Mouse (Mus musculus) cerebellum, adult 8-10 months (tissue): ENCODE data around the gene Crip2.

ENCODE experiments used
- DNase-seq: peaks from one replicate; pipeline ENCODE4 v3.0.0; 2022

The Crip2 gene

GRCm38 (mm10) chr12:113139908-113140615 lies at the start of gene Crip2:
Gene Crip2 (plus strand): TSS chr12:113140236.
- no peak for DNase-seq

GRCm38 (mm10) chr12:113097040-113097439 lies 43.0 kb upstream of the Crip2 start:
- DNase-seq, result no peak

GRCm38 (mm10) chr12:113097749-113098281 lies 42.2 kb upstream of the Crip2 start, which contains the start of gene Mta1:
Gene Mta1 (plus strand): TSS chr12:113098278.
- peak; percentile 56 for DNase-seq

GRCm38 (mm10) chr12:113098530-113099151 lies 41.4 kb upstream of the Crip2 start:
- DNase-seq, result peak; percentile 54

GRCm38 (mm10) chr12:113099470-113100237 lies 40.4 kb upstream of the Crip2 start:
- no peak for DNase-seq

- peak; percentile 63 for DNase-seq
These were observed 39.5 kb upstream of the Crip2 start for GRCm38 (mm10) chr12:113100448-113101076.

GRCm38 (mm10) chr12:113101251-113101960 lies 38.6 kb upstream of the Crip2 start:
- no peak for DNase-seq

GRCm38 (mm10) chr12:113102461-113102860 lies 37.6 kb upstream of the Crip2 start:
- peak; percentile 62 for DNase-seq

GRCm38 (mm10) chr12:113103846-113104451 lies 36.1 kb upstream of the Crip2 start:
- DNase-seq, result peak; percentile 43

- no peak for DNase-seq
These were observed 33.6 kb upstream of the Crip2 start for GRCm38 (mm10) chr12:113106386-113106785.

- no peak for DNase-seq
These were observed 32.5 kb upstream of the Crip2 start for GRCm38 (mm10) chr12:113107431-113108124.

- DNase-seq, result no peak
These were observed 31.3 kb upstream of the Crip2 start for GRCm38 (mm10) chr12:113108528-113109283.

- no peak for DNase-seq
These were observed 30.2 kb upstream of the Crip2 start for GRCm38 (mm10) chr12:113109801-113110200.

- no peak for DNase-seq
These were observed 25.9 kb upstream of the Crip2 start for GRCm38 (mm10) chr12:113114141-113114540.

GRCm38 (mm10) chr12:113114856-113115538 lies 25.0 kb upstream of the Crip2 start:
- DNase-seq, result no peak

GRCm38 (mm10) chr12:113119516-113120410 lies 20.3 kb upstream of the Crip2 start:
- DNase-seq, result peak; percentile 82

- no peak for DNase-seq
These were observed 15.3 kb upstream of the Crip2 start for GRCm38 (mm10) chr12:113124726-113125125.

GRCm38 (mm10) chr12:113130732-113131131 lies 9.3 kb upstream of the Crip2 start:
- DNase-seq, result no peak

GRCm38 (mm10) chr12:113131601-113132000 lies 8.4 kb upstream of the Crip2 start:
- no peak for DNase-seq
